Mouse (Mus musculus) myocyte (in vitro differentiated cells): ENCODE results near the gene Fscn3. TPM values are rescaled to one million over a fixed set of nuclear protein-coding genes. Genes with fewer than 3 reads are reported as not detected.
A peak's percentile ranks its signal among the peaks of the same experiment; 100 is the strongest.

Experiments
- H3K27me3 ChIP-seq: one replicate; pipeline ENCODE4 v1.6.1; 2011; ENCODE audit not compliant: control insufficient read depth, insufficient read depth, insufficient read length
- H3K36me3 ChIP-seq: one replicate; pipeline ENCODE4 v1.6.1; 2011; ENCODE audit not compliant: control insufficient read depth, insufficient read depth
- H3K4me2 ChIP-seq: one replicate; pipeline ENCODE4 v1.6.1; 2011; ENCODE audit warnings: low read depth, control low read depth
- H3K4me3 ChIP-seq: one replicate; pipeline ENCODE4 v1.5.1; 2011; ENCODE audit warnings: mild to moderate bottlenecking, control low read depth, moderate library complexity
- H3K79me2 ChIP-seq: one replicate; pipeline ENCODE4 v1.6.1; 2011; ENCODE audit not compliant: control insufficient read depth, insufficient read depth
- H3ac ChIP-seq: one replicate; pipeline ENCODE4 v1.6.1; 2011; ENCODE audit not compliant: control insufficient read depth, insufficient read length
- CEBPB ChIP-seq: IDR thresholded peaks from 2 replicates; pipeline ENCODE4 v1.6.1; 2011; ENCODE audit warnings: mild to moderate bottlenecking, moderate library complexity; ENCODE audit not compliant: poor library complexity, insufficient read depth, severe bottlenecking
- E2F4 ChIP-seq: IDR thresholded peaks from one replicate; pipeline ENCODE4 v1.6.1; 2011; ENCODE audit warnings: mild to moderate bottlenecking, control low read depth, moderate library complexity; ENCODE audit not compliant: insufficient read depth
- MAX ChIP-seq: IDR thresholded peaks from one replicate; pipeline ENCODE4 v1.6.1; 2011; ENCODE audit warnings: low read depth, mild to moderate bottlenecking, control low read depth
- MYOD1 ChIP-seq, 3 experiments: IDR thresholded peaks; one replicate each; pipeline ENCODE4 v1.6.1; 2011; ENCODE audit warnings: control low read depth in 2 of 3, low read depth in 2 of 3, mild to moderate bottlenecking in 2 of 3, moderate library complexity in 1 of 3; ENCODE audit not compliant: insufficient read length in 2 of 3, control insufficient read depth in 1 of 3
- MYOG ChIP-seq, 3 experiments: IDR thresholded peaks; one replicate each; pipeline ENCODE4 v1.6.1; 2011; ENCODE audit warnings: control low read depth in 2 of 3, low read depth in 2 of 3, mild to moderate bottlenecking in 2 of 3; ENCODE audit not compliant: insufficient read length in 2 of 3, control insufficient read depth in 1 of 3, insufficient read depth in 1 of 3
- POLR2A ChIP-seq: IDR thresholded peaks from one replicate; pipeline ENCODE4 v1.6.1; 2011; ENCODE audit warnings: low read depth, mild to moderate bottlenecking, control low read depth, moderate library complexity; ENCODE audit not compliant: insufficient read length
- POLR2AphosphoS2 ChIP-seq: IDR thresholded peaks from one replicate; pipeline ENCODE4 v1.6.1; 2011; ENCODE audit warnings: low read depth, control low read depth; ENCODE audit not compliant: insufficient read length
- REST ChIP-seq: IDR thresholded peaks from one replicate; pipeline ENCODE4 v1.6.1; 2011; ENCODE audit warnings: mild to moderate bottlenecking, control low read depth, moderate library complexity; ENCODE audit not compliant: insufficient read depth, insufficient read length
- SRF ChIP-seq: IDR thresholded peaks from one replicate; pipeline ENCODE4 v1.6.1; 2011; ENCODE audit warnings: low read depth; ENCODE audit not compliant: control insufficient read depth, insufficient read length
- TCF12 ChIP-seq: IDR thresholded peaks from one replicate; pipeline ENCODE4 v1.6.1; 2011; ENCODE audit warnings: mild to moderate bottlenecking, control low read depth; ENCODE audit not compliant: poor library complexity, insufficient read depth, severe bottlenecking
- TCF3 ChIP-seq: IDR thresholded peaks from one replicate; pipeline ENCODE4 v1.6.1; 2011; ENCODE audit warnings: low read depth, control low read depth; ENCODE audit not compliant: insufficient read length
- USF1 ChIP-seq: IDR thresholded peaks from one replicate; pipeline ENCODE4 v1.6.1; 2011; ENCODE audit warnings: low read depth, mild to moderate bottlenecking, control low read depth, moderate library complexity
- polyA plus RNA-seq: library from polyadenylated mRNA; unstranded; fragments of >200 nt; fragmentation: generic; extraction: Trizol; gene quantifications from one replicate; pipeline ENCODE4 v1.2.1, GENCODE M21; 2012; ENCODE audit warnings: missing spikeins

Gene Fscn3
- polyA plus RNA-seq, 1 experiment, result not detected

GRCm38 (mm10) chr6:28411236-28411635 is 16.4 kb upstream of the Fscn3 start:
- H3K4me2 ChIP-seq, result no peak overlapping the region
- H3ac ChIP-seq, result no peak overlapping the region
- H3K79me2 ChIP-seq, result no peaks in the 10 kb centered on the region
- H3K4me3 ChIP-seq, result no peak overlapping the region
- H3K27me3 ChIP-seq, result no peaks in the 10 kb centered on the region
- H3K36me3 ChIP-seq, result no peaks in the 10 kb centered on the region
- no peak for TF ChIP-seq MYOG (IDR thresholded peaks at IDR 0.05; ENCODE audit: control insufficient read depth in 1 of 3, insufficient read depth in 1 of 3, insufficient read length in 2 of 3, low read depth in 2 of 3)

- Histone ChIP-seq H3K4me3 (no peak overlapping the region), H3K36me3 (no peaks in the 10 kb centered on the region), H3K27me3 (no peaks in the 10 kb centered on the region), H3K79me2 (peaks cover 19% of the 10 kb centered on the region), H3ac (no peak overlapping the region), H3K4me2 (no peak overlapping the region)
- TF ChIP-seq MAX (no peak), POLR2A (no peak), TCF3 (no peak), MYOD1 (IDR thresholded peaks at IDR 0.05; ENCODE audit: control insufficient read depth in 1 of 3, insufficient read length in 2 of 3, low read depth in 2 of 3) (no peak)
Measured at GRCm38 (mm10) chr6:28416981-28417380, 10.6 kb upstream of the Fscn3 start.

- TF ChIP-seq POLR2A (no peak), TCF3 (no peak), CEBPB (no peak), SRF (no peak), REST (no peak), MYOG (IDR thresholded peaks at IDR 0.05; ENCODE audit: control insufficient read depth in 1 of 3, insufficient read depth in 1 of 3, insufficient read length in 2 of 3, low read depth in 2 of 3) (no peak), MAX (no peak), POLR2AphosphoS2 (no peak), MYOD1 (IDR thresholded peaks at IDR 0.05; ENCODE audit: control insufficient read depth in 1 of 3, insufficient read length in 2 of 3, low read depth in 2 of 3) (no peak), TCF12 (no peak), E2F4 (no peak), USF1 (no peak)
- Histone ChIP-seq H3K36me3 (no peaks in the 10 kb centered on the region), H3K4me3 (no peak overlapping the region), H3K27me3 (no peaks in the 10 kb centered on the region), H3ac (no peak overlapping the region), H3K4me2 (no peak overlapping the region), H3K79me2 (peaks cover 19% of the 10 kb centered on the region)
Measured at GRCm38 (mm10) chr6:28418449-28418848, 9.1 kb upstream of the Fscn3 start.

GRCm38 (mm10) chr6:28419673-28420072 is 7.9 kb upstream of the Fscn3 start:
- Histone ChIP-seq H3K4me2 (peak overlapping the region; percentile 89), H3ac (no peak overlapping the region), H3K79me2 (peaks cover 29% of the 10 kb centered on the region), H3K27me3 (no peaks in the 10 kb centered on the region), H3K4me3 (peak overlapping the region; percentile 82), H3K36me3 (no peaks in the 10 kb centered on the region)
- peak in 1 of 3 experiments; percentile 23 for TF ChIP-seq MYOD1 (IDR thresholded peaks at IDR 0.05; ENCODE audit: control insufficient read depth in 1 of 3, insufficient read length in 2 of 3, low read depth in 2 of 3)
- TF ChIP-seq POLR2A, result no peak
- TF ChIP-seq TCF12, result no peak
- TF ChIP-seq POLR2AphosphoS2, result no peak
- TF ChIP-seq MYOG (IDR thresholded peaks at IDR 0.05; ENCODE audit: control insufficient read depth in 1 of 3, insufficient read depth in 1 of 3, insufficient read length in 2 of 3, low read depth in 2 of 3), result no peak

- H3K79me2 ChIP-seq, result peaks cover 29% of the 10 kb centered on the region
- H3K27me3 ChIP-seq, result no peaks in the 10 kb centered on the region
- no peak overlapping the region for H3ac ChIP-seq
- peak overlapping the region; percentile 82 for H3K4me3 ChIP-seq
- H3K4me2 ChIP-seq, result peak overlapping the region; percentile 89
- no peaks in the 10 kb centered on the region for H3K36me3 ChIP-seq
- TF ChIP-seq TCF12 (no peak), REST (no peak), SRF (no peak), E2F4 (no peak), USF1 (no peak), MYOG (IDR thresholded peaks at IDR 0.05; ENCODE audit: control insufficient read depth in 1 of 3, insufficient read depth in 1 of 3, insufficient read length in 2 of 3, low read depth in 2 of 3) (no peak), POLR2AphosphoS2 (no peak), MYOD1 (IDR thresholded peaks at IDR 0.05; ENCODE audit: control insufficient read depth in 1 of 3, insufficient read length in 2 of 3, low read depth in 2 of 3) (no peak), POLR2A (no peak), MAX (no peak)
Measured at GRCm38 (mm10) chr6:28420361-28420760, 7.2 kb upstream of the Fscn3 start.
